Mouse (Mus musculus) embryonic facial prominence, embryonic 15.5 days (tissue): ENCODE measurements at regions not wholly inside any gene's neighbourhood (a gene's known extent, or its start where the extent isn't known, plus 50 kb on each side); places are given as distances from the start of the nearest gene placed in this dataset.
A peak's percentile ranks its signal among the peaks of the same experiment; 100 is the strongest.

Source experiments
- ATAC-seq: fragments of 200-750 bp; cut with Nextera tagmentation; 2 replicates; pipeline ENCODE4 v1.8.0; 2017; ENCODE audit warnings: low read depth, moderate TSS enrichment; ENCODE audit not compliant: insufficient number of reproducible peaks, low FRiP score, low TSS enrichment
- H3K27ac ChIP-seq: fragments of 300-500 bp; sonication (generic); replicated peaks from 2 replicates; pipeline ENCODE4 v1.5.1; 2015; ENCODE audit warnings: mild to moderate bottlenecking, inconsistent platforms
- H3K27me3 ChIP-seq: fragments of 300-500 bp; sonication (generic); 2 replicates; pipeline ENCODE4 v1.6.1; 2015; ENCODE audit warnings: inconsistent platforms
- H3K36me3 ChIP-seq: fragments of 300-500 bp; sonication (generic); 2 replicates; pipeline ENCODE4 v1.6.1; 2015; ENCODE audit warnings: mild to moderate bottlenecking, inconsistent platforms
- H3K4me1 ChIP-seq: fragments of 300-500 bp; sonication (generic); 2 replicates; pipeline ENCODE4 v1.6.1; 2015; ENCODE audit warnings: inconsistent platforms
- H3K4me2 ChIP-seq: fragments of 300-500 bp; sonication (generic); replicated peaks from 2 replicates; pipeline ENCODE4 v1.6.1; 2015; ENCODE audit warnings: mild to moderate bottlenecking, inconsistent platforms
- H3K4me3 ChIP-seq: fragments of 300-500 bp; sonication (generic); replicated peaks from 2 replicates; pipeline ENCODE4 v1.5.1; 2015; ENCODE audit warnings: mild to moderate bottlenecking, inconsistent platforms
- H3K9ac ChIP-seq: fragments of 300-500 bp; sonication (generic); 2 replicates; pipeline ENCODE4 v1.6.1; 2015; ENCODE audit warnings: inconsistent platforms
- H3K9me3 ChIP-seq: fragments of 300-500 bp; sonication (generic); replicated peaks from 2 replicates; pipeline ENCODE4 v1.6.1; 2016; ENCODE audit warnings: inconsistent platforms
- WGBS: fragments of 180-500 bp; shearing (Covaris S2); methylation state at CpG from one replicate; pipeline ENCODE4 v1.1.7; 2015; 5-methylcytosine and 5-hydroxymethylcytosine counted together

GRCm38 (mm10) chr9:50068576-50068975 is 269.9 kb upstream of the Ncam1 start:
- WGBS, result 41% methylated on average over 2 of the region's 2 CpGs
- Histone ChIP-seq H3K27ac (no peak overlapping the region), H3K9ac (no peak overlapping the region), H3K4me2 (no peak overlapping the region), H3K4me1 (no peaks in the 10 kb centered on the region), H3K27me3 (no peaks in the 10 kb centered on the region), H3K36me3 (no peaks in the 10 kb centered on the region), H3K4me3 (no peak overlapping the region), H3K9me3 (no peaks in the 10 kb centered on the region)
- no peak for ATAC-seq

GRCm38 (mm10) chr9:50067729-50068225 is 269.1 kb upstream of the Ncam1 start:
- H3K36me3 ChIP-seq, result no peaks in the 10 kb centered on the region

GRCm38 (mm10) chr9:50064505-50065229 is 265.9 kb upstream of the Ncam1 start:
- no peak overlapping the region for H3K4me3 ChIP-seq
- no peak overlapping the region for H3K9ac ChIP-seq
- no peak overlapping the region for H3K27ac ChIP-seq
- no peaks in the 10 kb centered on the region for H3K9me3 ChIP-seq
- H3K4me1 ChIP-seq, result no peaks in the 10 kb centered on the region
- no peak overlapping the region for H3K4me2 ChIP-seq
- H3K36me3 ChIP-seq, result no peaks in the 10 kb centered on the region
- ATAC-seq, result no peak
- H3K27me3 ChIP-seq, result no peaks in the 10 kb centered on the region
- WGBS, result 80% methylated on average over 10 of the region's 10 CpGs

More at GRCm38 (mm10) chr9:50067729-50068225, 269.1 kb upstream of the Ncam1 start:
- Histone ChIP-seq H3K4me2 (no peak overlapping the region), H3K4me1 (no peaks in the 10 kb centered on the region), H3K4me3 (no peak overlapping the region), H3K9me3 (no peaks in the 10 kb centered on the region), H3K27ac (no peak overlapping the region), H3K27me3 (no peaks in the 10 kb centered on the region), H3K9ac (no peak overlapping the region)
- 76% methylated on average over 3 of the region's 3 CpGs for WGBS
- ATAC-seq, result no peak

- H3K4me1 ChIP-seq, result no peaks in the 10 kb centered on the region
- no peak overlapping the region for H3K27ac ChIP-seq
- H3K36me3 ChIP-seq, result no peaks in the 10 kb centered on the region
- 43% methylated on average over 11 of the region's 11 CpGs for WGBS
- H3K4me2 ChIP-seq, result no peak overlapping the region
- no peak for ATAC-seq
- H3K9ac ChIP-seq, result no peak overlapping the region
- H3K27me3 ChIP-seq, result no peaks in the 10 kb centered on the region
- H3K9me3 ChIP-seq, result no peaks in the 10 kb centered on the region
- no peak overlapping the region for H3K4me3 ChIP-seq
Observed at GRCm38 (mm10) chr9:50038231-50038630, 239.5 kb upstream of the Ncam1 start.

GRCm38 (mm10) chr9:50032322-50033158 is 233.8 kb upstream of the Ncam1 start:
- ATAC-seq, result no peak
- Histone ChIP-seq H3K4me3 (no peak overlapping the region), H3K9me3 (no peaks in the 10 kb centered on the region), H3K36me3 (no peaks in the 10 kb centered on the region), H3K27ac (no peak overlapping the region), H3K4me1 (peaks cover 7% of the 10 kb centered on the region; the same call in 1 of the 2 replicates), H3K27me3 (no peaks in the 10 kb centered on the region), H3K4me2 (no peak overlapping the region), H3K9ac (no peak overlapping the region)
- WGBS, result 21% methylated on average over 9 of the region's 9 CpGs

GRCm38 (mm10) chr9:50031318-50031717 is 232.6 kb upstream of the Ncam1 start:
- Histone ChIP-seq H3K9ac (no peak overlapping the region), H3K27ac (no peak overlapping the region), H3K4me3 (no peak overlapping the region), H3K27me3 (no peaks in the 10 kb centered on the region), H3K4me2 (no peak overlapping the region), H3K9me3 (no peaks in the 10 kb centered on the region), H3K36me3 (no peaks in the 10 kb centered on the region), H3K4me1 (peaks cover 7% of the 10 kb centered on the region; the same call in 1 of the 2 replicates)
- no peak for ATAC-seq
- WGBS, result 49% methylated on average over 2 of the region's 2 CpGs

- Histone ChIP-seq H3K36me3 (no peaks in the 10 kb centered on the region), H3K27ac (no peak overlapping the region), H3K4me3 (no peak overlapping the region), H3K9ac (no peak overlapping the region), H3K27me3 (no peaks in the 10 kb centered on the region), H3K4me2 (no peak overlapping the region), H3K4me1 (peaks cover 7% of the 10 kb centered on the region; the same call in 1 of the 2 replicates), H3K9me3 (no peaks in the 10 kb centered on the region)
- 39% methylated on average over 3 of the region's 3 CpGs for WGBS
- ATAC-seq, result no peak
Observed at GRCm38 (mm10) chr9:50029030-50029429, 230.3 kb upstream of the Ncam1 start.

GRCm38 (mm10) chr9:50028573-50028972 is 229.8 kb upstream of the Ncam1 start:
- WGBS, result 84% methylated on average over 2 of the region's 2 CpGs
- Histone ChIP-seq H3K9me3 (no peaks in the 10 kb centered on the region), H3K27me3 (no peaks in the 10 kb centered on the region), H3K4me1 (peaks cover 7% of the 10 kb centered on the region; the same call in 1 of the 2 replicates), H3K4me2 (no peak overlapping the region), H3K4me3 (no peak overlapping the region), H3K27ac (no peak overlapping the region), H3K36me3 (no peaks in the 10 kb centered on the region), H3K9ac (no peak overlapping the region)
- ATAC-seq, result no peak

- H3K4me3 ChIP-seq, result no peak overlapping the region
- H3K27ac ChIP-seq, result no peak overlapping the region
- no peaks in the 10 kb centered on the region for H3K27me3 ChIP-seq
- 84% methylated on average over 6 of the region's 6 CpGs for WGBS
- no peak for ATAC-seq
- no peaks in the 10 kb centered on the region for H3K36me3 ChIP-seq
- H3K9me3 ChIP-seq, result no peaks in the 10 kb centered on the region
- no peak overlapping the region for H3K4me2 ChIP-seq
- H3K9ac ChIP-seq, result no peak overlapping the region
- no peaks in the 10 kb centered on the region for H3K4me1 ChIP-seq
Observed at GRCm38 (mm10) chr9:50024820-50025219, 226.1 kb upstream of the Ncam1 start.

- no peak for ATAC-seq
- Histone ChIP-seq H3K9ac (no peak overlapping the region), H3K27me3 (no peaks in the 10 kb centered on the region; the same call in 1 of the 2 replicates), H3K4me2 (no peak overlapping the region), H3K27ac (no peak overlapping the region), H3K4me1 (no peaks in the 10 kb centered on the region), H3K9me3 (no peaks in the 10 kb centered on the region), H3K4me3 (no peak overlapping the region), H3K36me3 (no peaks in the 10 kb centered on the region)
- 78% methylated on average over 4 of the region's 4 CpGs for WGBS
Observed at GRCm38 (mm10) chr9:50013602-50014001, 214.9 kb upstream of the Ncam1 start.

GRCm38 (mm10) chr9:50005757-50006576 is 207.2 kb upstream of the Ncam1 start:
- Histone ChIP-seq H3K9me3 (no peaks in the 10 kb centered on the region), H3K4me1 (0 out of 2 replicates have a peak, but pooled peaks cover 9% of the 10 kb centered on the region), H3K9ac (no peak overlapping the region), H3K4me2 (no peak overlapping the region), H3K36me3 (no peaks in the 10 kb centered on the region), H3K27ac (peak overlapping the region; percentile 40; the same call in 1 of the 2 replicates), H3K4me3 (no peak overlapping the region), H3K27me3 (no peaks in the 10 kb centered on the region)
- 46% methylated on average over 8 of the region's 8 CpGs for WGBS
- ATAC-seq, result peak; percentile 77
